Mouse (Mus musculus) liver, embryonic 13.5 days (tissue): Measurements from ENCODE around the gene Zfp706. TPM values are rescaled to one million over a fixed set of nuclear protein-coding genes. Genes with fewer than 3 reads are reported as not detected.

Source experiments
- ATAC-seq: fragments of 200-750 bp; cut with Nextera tagmentation; 2 replicates; pipeline ENCODE4 v1.8.0; 2017; ENCODE audit warnings: low read depth, mild to moderate bottlenecking, moderate number of reproducible peaks, moderate library complexity
- DNase-seq: peaks from one replicate; pipeline ENCODE4 v3.0.0; 2022
- H3K27ac ChIP-seq: fragments of 300-500 bp; sonication (generic); 2 replicates; pipeline ENCODE4 v1.5.1; 2015; ENCODE audit warnings: moderate library complexity, mild to moderate bottlenecking, inconsistent platforms
- H3K27me3 ChIP-seq: fragments of 300-500 bp; sonication (generic); 2 replicates; pipeline ENCODE4 v1.6.1; 2015; ENCODE audit warnings: mild to moderate bottlenecking, inconsistent platforms
- H3K36me3 ChIP-seq: fragments of 300-500 bp; sonication (generic); 2 replicates; pipeline ENCODE4 v1.6.1; 2015; ENCODE audit warnings: mild to moderate bottlenecking, inconsistent platforms
- H3K4me1 ChIP-seq: fragments of 300-500 bp; sonication (generic); replicated peaks from 2 replicates; pipeline ENCODE4 v1.6.1; 2015; ENCODE audit warnings: inconsistent platforms
- H3K4me2 ChIP-seq: fragments of 300-500 bp; sonication (generic); 2 replicates; pipeline ENCODE4 v1.6.1; 2015; ENCODE audit warnings: inconsistent platforms, mild to moderate bottlenecking, moderate library complexity
- H3K4me3 ChIP-seq: fragments of 300-500 bp; sonication (generic); replicated peaks from 2 replicates; pipeline ENCODE4 v1.5.1; 2015; ENCODE audit warnings: mild to moderate bottlenecking, inconsistent platforms
- H3K9ac ChIP-seq: fragments of 300-500 bp; sonication (generic); 2 replicates; pipeline ENCODE4 v1.6.1; 2015; ENCODE audit warnings: mild to moderate bottlenecking, inconsistent platforms
- H3K9me3 ChIP-seq: fragments of 300-500 bp; sonication (generic); replicated peaks from 2 replicates; pipeline ENCODE4 v1.6.1; 2016; ENCODE audit warnings: inconsistent platforms
- WGBS: fragments of 180-500 bp; shearing (Covaris S2); methylation state at CpG from one replicate; pipeline ENCODE4 v1.1.7; 2015; ENCODE audit not compliant: insufficient replicate concordance; 5-methylcytosine and 5-hydroxymethylcytosine counted together
- polyA plus RNA-seq: library from polyadenylated mRNA; unstranded; fragments of >200 nt; fragmentation: Nextera tagmentation; extraction: Ambion mirVana; gene quantifications from 2 replicates; pipeline ENCODE4 v1.2.1, GENCODE M21; 2015

Gene Zfp706
- polyA plus RNA-seq, 1 experiment from 2014 or later, result 272 TPM

DNA sequence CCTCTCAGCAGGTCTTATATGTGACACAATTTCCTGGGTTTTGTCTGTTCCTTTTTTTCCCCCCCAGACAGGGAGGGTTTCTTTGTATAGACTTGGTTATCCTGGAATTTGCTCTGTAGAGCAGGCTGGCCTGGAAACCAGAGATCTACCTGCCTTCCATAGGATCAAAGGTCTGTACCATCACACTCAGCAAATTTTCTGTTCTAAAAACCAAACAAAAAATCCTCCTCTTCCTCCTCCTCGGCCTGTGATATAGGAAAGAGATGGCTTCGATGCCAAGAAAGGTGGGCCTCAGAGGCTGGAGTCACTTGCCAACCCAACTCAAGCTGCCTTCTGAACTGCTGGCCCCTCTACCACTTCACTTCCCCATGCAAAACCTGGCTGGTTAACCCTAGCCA lies 18.9 kb downstream of the Zfp706 start:
- Histone ChIP-seq H3K27me3 (no peaks in the 10 kb centered on the region), H3K9ac (no peak overlapping the region), H3K27ac (no peak overlapping the region), H3K4me3 (no peak overlapping the region), H3K36me3 (peaks cover 11% of the 10 kb centered on the region; the same call in 1 of the 2 replicates), H3K9me3 (no peaks in the 10 kb centered on the region), H3K4me2 (no peak overlapping the region), H3K4me1 (peaks cover 11% of the 10 kb centered on the region)
- ATAC-seq (no peak), DNase-seq (no peak)
- 63% methylated on average over 2 of the region's 2 CpGs for WGBS

DNA sequence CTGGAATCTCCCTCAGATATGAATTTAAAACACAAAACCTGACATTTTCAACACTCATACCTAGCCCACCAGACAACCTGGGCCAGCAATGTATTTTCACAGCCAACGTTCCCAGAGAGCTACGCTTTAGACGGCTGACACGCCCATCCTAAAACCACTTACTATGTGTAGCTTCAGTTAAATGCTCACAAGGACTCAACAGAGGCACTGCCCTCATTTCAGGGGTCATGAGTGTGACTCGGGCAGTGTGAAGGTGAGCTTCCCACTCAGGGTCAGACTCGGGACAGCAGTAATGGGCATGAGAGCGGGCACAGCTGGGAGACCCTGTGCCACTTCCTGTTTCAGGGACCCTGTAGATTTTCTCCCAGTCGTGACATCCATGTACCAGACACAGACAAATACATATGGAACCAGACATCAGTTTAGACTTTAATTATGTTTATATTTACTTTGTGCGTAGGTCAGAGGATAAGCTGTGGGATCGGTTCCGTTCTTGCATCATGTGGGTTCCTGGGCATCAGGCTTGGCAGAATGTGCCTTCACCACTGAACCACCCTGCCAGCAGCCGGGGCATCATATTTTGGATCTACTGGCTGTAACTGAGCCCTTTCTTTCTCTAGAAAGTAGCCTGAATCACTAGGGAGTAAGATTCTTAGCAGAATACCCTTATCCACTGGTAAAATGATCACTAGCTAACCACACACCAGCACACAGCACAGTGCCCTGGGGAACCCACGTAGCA lies 19.4 kb downstream of the Zfp706 start:
- Histone ChIP-seq H3K4me3 (no peak overlapping the region), H3K27me3 (no peaks in the 10 kb centered on the region), H3K4me2 (no peak overlapping the region), H3K9me3 (no peaks in the 10 kb centered on the region), H3K9ac (no peak overlapping the region), H3K36me3 (peaks cover 11% of the 10 kb centered on the region; the same call in 1 of the 2 replicates), H3K4me1 (peaks cover 15% of the 10 kb centered on the region), H3K27ac (no peak overlapping the region)
- 66% methylated on average over 13 of the region's 13 CpGs for WGBS
- ATAC-seq (no peak), DNase-seq (no peak)

DNA sequence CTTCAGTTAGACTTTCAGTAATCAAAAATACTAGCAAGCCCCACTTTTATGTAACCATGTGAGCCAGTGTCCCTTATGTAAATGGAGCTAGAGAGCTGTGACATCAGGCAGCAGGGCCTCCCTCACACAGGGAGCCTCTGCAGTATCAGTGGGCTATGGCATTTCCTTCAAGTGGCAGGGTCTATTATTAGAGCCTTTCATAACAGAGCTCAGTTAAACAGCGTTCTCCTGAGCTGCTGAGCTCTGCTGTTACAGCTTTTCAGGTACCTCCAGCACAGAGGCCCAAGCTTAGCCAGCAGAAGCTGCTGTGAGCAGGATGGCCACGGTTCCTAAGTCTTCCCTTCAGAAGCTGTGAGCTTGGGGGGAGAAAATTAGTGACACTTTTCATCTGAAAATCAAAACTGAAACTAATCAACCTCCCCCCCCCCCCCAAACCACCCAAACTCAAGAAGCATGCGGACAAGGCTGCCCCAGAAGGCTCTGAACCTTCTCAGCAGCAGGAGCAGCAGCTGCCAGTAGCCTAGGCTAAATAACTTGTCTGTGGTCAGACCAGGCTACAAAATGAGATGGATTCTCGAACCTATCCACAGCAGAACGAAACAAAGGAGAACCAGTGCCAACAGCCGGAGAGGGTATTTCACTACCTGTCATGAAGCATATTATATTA lies 20.2 kb downstream of the Zfp706 start:
- Histone ChIP-seq H3K36me3 (peaks cover 3% of the 10 kb centered on the region; the same call in 1 of the 2 replicates), H3K4me1 (peaks cover 15% of the 10 kb centered on the region), H3K4me2 (peak overlapping the region; percentile 16; the same call in 1 of the 2 replicates), H3K27me3 (no peaks in the 10 kb centered on the region), H3K9ac (no peak overlapping the region), H3K27ac (peak overlapping the region; percentile 9; the same call in 1 of the 2 replicates), H3K4me3 (no peak overlapping the region), H3K9me3 (no peaks in the 10 kb centered on the region)
- no peak for DNase-seq
- no peak for ATAC-seq
- WGBS, result 49% methylated on average over 6 of the region's 6 CpGs

DNA sequence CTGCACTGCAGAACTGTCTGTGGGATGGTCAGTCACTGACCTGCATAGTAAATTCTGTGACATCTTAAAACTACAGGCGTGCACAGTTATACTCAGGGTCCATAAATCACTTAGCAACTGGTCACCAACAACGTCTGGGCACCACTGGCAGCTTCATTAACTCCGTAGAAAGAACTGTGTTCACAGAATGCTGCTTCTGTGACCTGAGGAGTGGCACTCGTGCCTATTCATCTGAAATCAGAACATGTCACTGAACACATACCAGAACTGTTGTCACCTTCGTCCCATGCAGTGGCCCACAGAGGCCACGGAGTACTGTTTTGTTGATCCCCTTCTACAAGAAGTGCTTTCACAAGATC lies 22.0 kb downstream of the Zfp706 start:
- no peak overlapping the region for H3K4me3 ChIP-seq
- no peak overlapping the region for H3K27ac ChIP-seq
- no peak overlapping the region for H3K4me2 ChIP-seq
- no peaks in the 10 kb centered on the region for H3K36me3 ChIP-seq
- H3K9ac ChIP-seq, result no peak overlapping the region
- DNase-seq, result no peak
- no peaks in the 10 kb centered on the region for H3K27me3 ChIP-seq
- H3K9me3 ChIP-seq, result no peaks in the 10 kb centered on the region
- H3K4me1 ChIP-seq, result peaks cover 15% of the 10 kb centered on the region
- 65% methylated on average over 6 of the region's 6 CpGs for WGBS
- no peak for ATAC-seq

DNA sequence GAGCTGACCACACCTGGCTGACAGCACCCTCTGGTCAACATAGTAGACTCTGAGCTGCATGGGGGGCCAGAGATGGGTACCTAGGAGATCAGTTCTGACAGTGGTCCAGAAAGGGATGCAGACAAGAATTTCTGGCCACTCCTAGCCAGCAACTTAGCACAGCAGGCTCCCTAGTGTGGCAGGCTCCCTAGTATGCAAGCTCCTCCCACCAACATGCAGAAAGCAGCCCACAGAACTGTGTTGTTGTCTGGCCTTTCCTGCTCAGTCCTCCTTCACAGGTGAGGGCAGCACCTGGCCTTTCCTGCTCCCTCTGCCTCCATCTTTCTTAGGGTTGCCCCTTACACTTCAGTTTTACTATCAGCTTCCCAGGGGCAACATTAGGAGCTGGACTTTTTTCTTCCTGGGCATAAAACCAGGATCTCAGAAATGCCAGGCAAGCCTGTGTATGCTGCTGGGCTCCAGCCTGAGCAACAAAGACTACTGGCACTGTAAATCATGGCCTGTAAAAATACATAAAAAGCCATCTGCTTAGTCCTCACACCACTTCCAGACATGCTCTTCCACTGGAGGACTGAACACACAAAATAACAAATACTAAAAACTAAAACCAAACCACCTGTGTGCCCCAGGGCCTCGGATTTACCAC lies 22.5 kb downstream of the Zfp706 start:
- no peak overlapping the region for H3K9ac ChIP-seq
- H3K4me1 ChIP-seq, result peaks cover 20% of the 10 kb centered on the region
- DNase-seq (no peak), ATAC-seq (no peak)
- no peaks in the 10 kb centered on the region for H3K9me3 ChIP-seq
- H3K4me3 ChIP-seq, result no peak overlapping the region
- no peaks in the 10 kb centered on the region for H3K36me3 ChIP-seq
- no peaks in the 10 kb centered on the region for H3K27me3 ChIP-seq
- no peak overlapping the region for H3K4me2 ChIP-seq
- WGBS, result 45% methylated on average over 1 of the region's 1 CpGs
- no peak overlapping the region for H3K27ac ChIP-seq

DNA sequence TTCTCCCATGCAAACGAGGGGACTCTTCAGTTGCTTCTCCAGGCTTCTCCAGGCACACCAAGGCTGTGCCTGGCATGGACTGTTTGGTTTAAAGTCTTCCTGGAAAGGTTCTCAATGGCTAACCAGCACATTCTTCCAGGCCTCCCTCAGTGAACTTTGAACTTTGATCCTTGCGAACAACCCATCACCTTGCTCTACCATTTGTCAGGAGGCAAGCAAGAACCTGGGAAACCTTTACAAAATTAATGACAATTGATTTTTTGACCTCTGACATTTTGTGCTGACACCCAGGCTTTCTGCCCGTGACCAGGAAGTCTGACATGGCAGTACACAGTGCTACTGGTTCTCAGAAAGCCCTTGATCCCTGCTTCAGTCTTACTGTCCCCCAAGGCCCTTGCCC lies 24.1 kb downstream of the Zfp706 start:
- H3K9me3 ChIP-seq, result no peaks in the 10 kb centered on the region
- no peak for DNase-seq
- H3K27ac ChIP-seq, result no peak overlapping the region
- peaks cover 20% of the 10 kb centered on the region for H3K4me1 ChIP-seq
- no peak overlapping the region for H3K4me3 ChIP-seq
- H3K36me3 ChIP-seq, result no peaks in the 10 kb centered on the region
- 56% methylated on average over 3 of the region's 3 CpGs for WGBS
- no peak overlapping the region for H3K4me2 ChIP-seq
- no peak overlapping the region for H3K9ac ChIP-seq
- H3K27me3 ChIP-seq, result no peaks in the 10 kb centered on the region
- no peak for ATAC-seq

DNA sequence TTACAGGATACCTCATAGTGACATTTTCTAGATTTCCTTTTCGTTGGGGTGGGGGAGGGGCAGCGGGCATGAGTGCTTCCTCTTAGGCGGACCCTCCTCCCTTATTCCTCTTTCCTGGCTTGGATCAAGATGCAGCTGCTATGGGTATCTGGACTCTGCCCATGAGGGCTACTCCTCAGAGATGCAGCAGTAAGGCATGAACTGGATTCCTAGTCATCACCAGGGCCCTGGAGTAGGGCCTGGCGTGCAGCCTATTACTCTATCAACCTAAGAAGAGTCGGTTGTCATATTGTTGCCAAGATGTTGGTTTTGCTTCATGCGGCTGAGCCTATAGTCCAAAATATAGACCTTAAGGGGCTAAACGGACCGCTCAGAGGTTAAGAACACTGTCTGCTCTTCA lies 27.3 kb downstream of the Zfp706 start:
- Histone ChIP-seq H3K27ac (no peak overlapping the region), H3K4me1 (peaks cover 14% of the 10 kb centered on the region), H3K9me3 (no peaks in the 10 kb centered on the region), H3K4me2 (peak overlapping the region; percentile 60), H3K4me3 (peak overlapping the region; percentile 44), H3K27me3 (no peaks in the 10 kb centered on the region), H3K9ac (peak overlapping the region; percentile 35), H3K36me3 (no peaks in the 10 kb centered on the region)
- DNase-seq, result no peak
- 40% methylated on average over 8 of the region's 8 CpGs for WGBS
- no peak for ATAC-seq

DNA sequence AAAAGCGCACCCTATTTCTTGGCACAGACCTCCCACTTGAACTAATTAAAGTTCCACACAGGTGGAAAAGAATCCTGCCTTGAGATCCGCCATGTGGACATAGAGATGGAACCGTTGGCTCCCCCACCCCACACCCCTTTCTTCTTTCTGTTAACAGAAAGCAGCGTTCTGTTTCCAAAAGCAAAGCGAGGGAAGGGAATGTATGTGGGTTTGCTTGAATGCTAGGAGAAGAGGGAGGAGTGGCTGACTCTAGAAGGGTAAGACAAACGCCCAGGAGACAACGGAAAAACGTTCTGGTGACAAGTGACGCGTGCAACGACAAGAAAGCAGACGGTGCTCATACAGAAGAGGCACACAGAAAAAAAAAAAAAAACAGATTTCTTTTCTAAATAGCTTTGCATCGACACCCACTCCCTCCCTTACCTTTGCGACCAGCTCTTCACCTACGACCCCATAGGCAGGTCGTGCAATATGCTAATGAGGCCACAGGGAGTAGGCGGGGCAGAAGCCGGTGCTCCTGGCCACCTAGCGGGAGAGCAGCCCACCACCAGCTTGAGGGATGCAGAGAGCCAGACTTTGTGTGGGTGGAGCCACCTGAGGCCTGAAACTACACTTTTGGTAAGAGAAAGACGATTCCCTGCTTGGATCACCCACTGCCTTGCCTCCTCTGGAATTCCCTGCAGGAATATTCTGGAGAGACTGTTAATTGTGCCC lies 27.9 kb downstream of the Zfp706 start:
- 9% methylated on average over 20 of the region's 20 CpGs for WGBS
- H3K4me3 ChIP-seq, result peak overlapping the region; percentile 44
- H3K4me2 ChIP-seq, result peak overlapping the region; percentile 60
- H3K9ac ChIP-seq, result peak overlapping the region; percentile 35
- H3K4me1 ChIP-seq, result peaks cover 20% of the 10 kb centered on the region
- peak; percentile 74 for ATAC-seq
- no peaks in the 10 kb centered on the region for H3K27me3 ChIP-seq
- H3K36me3 ChIP-seq, result no peaks in the 10 kb centered on the region
- peak; percentile 24 for DNase-seq
- no peaks in the 10 kb centered on the region for H3K9me3 ChIP-seq
- H3K27ac ChIP-seq, result no peak overlapping the region

DNA sequence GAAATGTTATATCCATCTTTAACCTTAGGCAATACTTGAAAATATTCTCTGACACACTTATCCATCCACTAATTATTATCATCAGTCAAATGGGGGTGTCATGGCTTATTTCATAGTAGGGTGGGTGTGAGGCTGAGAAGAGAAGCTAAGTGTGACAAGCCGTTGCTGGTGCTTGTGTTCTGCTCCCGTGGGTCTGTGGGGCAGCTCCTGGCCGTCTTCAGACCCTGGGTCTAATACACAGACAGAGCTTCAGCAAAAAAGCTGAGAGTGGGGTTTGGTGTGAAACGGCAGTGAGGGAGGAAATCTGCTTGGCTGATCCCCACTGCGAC lies 28.4 kb downstream of the Zfp706 start:
- Histone ChIP-seq H3K4me1 (peaks cover 26% of the 10 kb centered on the region), H3K27ac (no peak overlapping the region), H3K4me2 (peak overlapping the region; percentile 60), H3K9me3 (no peaks in the 10 kb centered on the region), H3K27me3 (no peaks in the 10 kb centered on the region), H3K36me3 (no peaks in the 10 kb centered on the region), H3K9ac (no peak overlapping the region), H3K4me3 (no peak overlapping the region)
- DNase-seq (no peak), ATAC-seq (no peak)
- 38% methylated on average over 5 of the region's 5 CpGs for WGBS

DNA sequence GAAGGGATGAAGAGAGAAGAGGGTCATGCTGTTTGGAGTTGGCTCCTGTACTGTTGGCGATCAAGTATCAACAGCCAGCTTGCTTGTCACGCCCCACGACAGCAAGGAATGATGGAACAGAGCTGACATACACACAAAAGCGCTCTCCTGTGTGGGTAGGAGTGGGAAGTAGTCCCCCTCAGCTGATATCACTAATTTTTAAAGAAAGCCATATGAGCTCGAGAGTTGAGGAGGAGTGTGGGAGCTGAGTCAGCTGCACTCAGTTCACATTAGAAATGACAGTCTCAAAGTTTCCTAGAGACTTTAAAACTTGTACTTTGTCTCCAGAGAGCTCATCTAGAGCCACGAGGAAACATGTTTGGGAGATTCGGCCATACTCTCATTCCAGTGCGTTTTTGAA lies 29.8 kb downstream of the Zfp706 start:
- no peak overlapping the region for H3K27ac ChIP-seq
- 60% methylated on average over 8 of the region's 8 CpGs for WGBS

DNA sequence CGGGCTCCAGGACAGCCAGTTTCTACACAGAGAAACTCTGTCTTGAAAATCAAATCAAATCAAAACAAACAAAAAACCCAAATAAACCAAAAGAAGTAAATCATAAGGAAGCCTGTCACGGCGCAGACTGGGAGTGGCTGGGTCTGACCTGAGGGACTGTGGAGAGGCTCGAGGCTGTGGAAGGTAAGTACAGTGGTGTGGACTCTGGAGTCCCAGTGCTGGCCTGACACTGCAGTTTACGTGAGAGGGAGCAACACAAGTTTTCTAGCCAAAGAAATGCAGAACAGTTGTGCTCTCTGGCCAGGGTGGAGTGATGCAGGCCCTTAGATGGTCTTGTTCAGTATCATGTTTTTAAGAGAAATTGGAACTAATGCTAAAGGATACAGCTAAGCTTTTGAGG lies 31.9 kb downstream of the Zfp706 start:
- ATAC-seq (no peak), DNase-seq (no peak)
- WGBS, result 67% methylated on average over 5 of the region's 5 CpGs
- Histone ChIP-seq H3K4me2 (no peak overlapping the region), H3K9ac (no peak overlapping the region), H3K27me3 (no peaks in the 10 kb centered on the region), H3K27ac (no peak overlapping the region), H3K4me1 (peaks cover 32% of the 10 kb centered on the region), H3K9me3 (no peaks in the 10 kb centered on the region), H3K36me3 (no peaks in the 10 kb centered on the region), H3K4me3 (no peak overlapping the region)

More for the DNA sequence above, 29.8 kb downstream of the Zfp706 start:
- Histone ChIP-seq H3K9me3 (no peaks in the 10 kb centered on the region), H3K4me2 (no peak overlapping the region), H3K27me3 (no peaks in the 10 kb centered on the region), H3K4me1 (peaks cover 32% of the 10 kb centered on the region), H3K4me3 (no peak overlapping the region), H3K9ac (no peak overlapping the region), H3K36me3 (no peaks in the 10 kb centered on the region)
- DNase-seq (no peak), ATAC-seq (no peak)
